Mouse (Mus musculus): ENCODE results near the gene Fxyd3. TPM values are rescaled to one million over a fixed set of nuclear protein-coding genes. Genes with fewer than 3 reads are reported as not detected.

The Fxyd3 gene
- total RNA-seq, 2 experiments from 2014 or later, result not detected

Other genes starting within 250 kb of the Fxyd3 start
- not detected in 2 replicates for gene Ffar3, start 220.5 kb downstream of the Fxyd3 start, total RNA-seq (2015)
- not detected in 2 replicates for gene Ffar3, start 220.5 kb downstream of the Fxyd3 start, total RNA-seq (2017)
- 0.09 TPM in 1 of 2 replicates, not detected in the other for gene Ffar1, start 215.1 kb downstream of the Fxyd3 start, total RNA-seq (2015)
- 0.07 TPM in 1 of 2 replicates, not detected in the other for gene Ffar1, start 215.1 kb downstream of the Fxyd3 start, total RNA-seq (2017)
- 1.9 and 2.7 TPM in 2 replicates for gene Cd22, start 196.4 kb downstream of the Fxyd3 start, total RNA-seq (2015)
- gene Cd22, start 196.4 kb downstream of the Fxyd3 start, total RNA-seq (2017), result 10.5 and 10.8 TPM in 2 replicates
- gene Mag, start 161.8 kb downstream of the Fxyd3 start, total RNA-seq (2015), result 0.87 and 0.89 TPM in 2 replicates
- 0.95 and 1.1 TPM in 2 replicates for gene Mag, start 161.8 kb downstream of the Fxyd3 start, total RNA-seq (2017)
- not detected in 2 replicates for gene Hamp2, start 152.0 kb downstream of the Fxyd3 start, total RNA-seq (2015)
- gene Hamp2, start 152.0 kb downstream of the Fxyd3 start, total RNA-seq (2017), result not detected in 2 replicates
- 0.60 TPM in 1 of 2 replicates, not detected in the other for gene Hamp, start 132.7 kb downstream of the Fxyd3 start, total RNA-seq (2015)
- gene Hamp, start 132.7 kb downstream of the Fxyd3 start, total RNA-seq (2017), result not detected in 2 replicates
- 145 and 150 TPM in 2 replicates for gene Usf2, start 119.9 kb downstream of the Fxyd3 start, total RNA-seq (2015)
- 193 and 226 TPM in 2 replicates for gene Usf2, start 119.9 kb downstream of the Fxyd3 start, total RNA-seq (2017)
- 4.3 and 7.3 TPM in 2 replicates for gene Lsr, start 103.2 kb downstream of the Fxyd3 start, total RNA-seq (2015)
- gene Lsr, start 103.2 kb downstream of the Fxyd3 start, total RNA-seq (2017), result 4.7 and 6.1 TPM in 2 replicates
- 1.4 and 1.9 TPM in 2 replicates for gene Fam187b, start 102.9 kb downstream of the Fxyd3 start, total RNA-seq (2015)
- gene Fam187b, start 102.9 kb downstream of the Fxyd3 start, total RNA-seq (2017), result 0.51 and 0.77 TPM in 2 replicates
- gene Fxyd5, start 34.2 kb downstream of the Fxyd3 start, total RNA-seq (2015), result 1,077 and 1,092 TPM in 2 replicates
- 807 and 874 TPM in 2 replicates for gene Fxyd5, start 34.2 kb downstream of the Fxyd3 start, total RNA-seq (2017)
- gene Fxyd7, start 25.2 kb downstream of the Fxyd3 start, total RNA-seq (2015), result not detected in 2 replicates
- gene Fxyd7, start 25.2 kb downstream of the Fxyd3 start, total RNA-seq (2017), result 0.51 TPM in 1 of 2 replicates, not detected in the other
- gene Fxyd1, start 19.5 kb downstream of the Fxyd3 start, total RNA-seq (2015), result 0.46 TPM in 1 of 2 replicates, not detected in the other
- not detected in 2 replicates for gene Fxyd1, start 19.5 kb downstream of the Fxyd3 start, total RNA-seq (2017)
- gene Lgi4, start 17.4 kb downstream of the Fxyd3 start, total RNA-seq (2015), result 0.13 TPM in 1 of 2 replicates, not detected in the other
- gene Lgi4, start 17.4 kb downstream of the Fxyd3 start, total RNA-seq (2017), result 0.07 TPM in 1 of 2 replicates, not detected in the other
- 1.5 and 2.1 TPM in 2 replicates for gene Hpn, start 38.6 kb upstream of the Fxyd3 start, total RNA-seq (2015)
- gene Hpn, start 38.6 kb upstream of the Fxyd3 start, total RNA-seq (2017), result 0.33 and 1.7 TPM in 2 replicates
- gene Scn1b, start 50.3 kb upstream of the Fxyd3 start, total RNA-seq (2015), result 0.52 TPM in 1 of 2 replicates, not detected in the other
- gene Scn1b, start 50.3 kb upstream of the Fxyd3 start, total RNA-seq (2017), result 0.28 and 0.59 TPM in 2 replicates
- 74.2 and 76.0 TPM in 2 replicates for gene Gramd1a, start 79.2 kb upstream of the Fxyd3 start, total RNA-seq (2015)
- gene Gramd1a, start 79.2 kb upstream of the Fxyd3 start, total RNA-seq (2017), result 34.1 and 35.3 TPM in 2 replicates
- gene Scgb2b2, start 213.8 kb upstream of the Fxyd3 start, total RNA-seq (2015), result not detected in 2 replicates
- not detected in 2 replicates for gene Scgb2b2, start 213.8 kb upstream of the Fxyd3 start, total RNA-seq (2017)
- not detected in 2 replicates for gene Scgb1b2, start 215.1 kb upstream of the Fxyd3 start, total RNA-seq (2015)
- gene Scgb1b2, start 215.1 kb upstream of the Fxyd3 start, total RNA-seq (2017), result not detected in 2 replicates